Mouse (Mus musculus) liver, postnatal 0 days (tissue): Measurements from ENCODE around the gene Themis2. TPM values are rescaled to one million over a fixed set of nuclear protein-coding genes. Genes with fewer than 3 reads are reported as not detected.

Source experiments
- ATAC-seq: fragments of 200-750 bp; cut with Nextera tagmentation; 2 replicates; pipeline ENCODE4 v1.8.0; 2017; ENCODE audit warnings: mild to moderate bottlenecking, moderate library complexity
- DNase-seq: peaks from one replicate; pipeline ENCODE4 v3.0.0-alpha.2; 2016
- H3K27ac ChIP-seq: fragments of 300-500 bp; sonication (generic); 2 replicates; pipeline ENCODE4 v1.5.1; 2014; ENCODE audit warnings: antibody characterized with exemption, moderate library complexity, mild to moderate bottlenecking, low read depth
- H3K27me3 ChIP-seq: fragments of 300-500 bp; sonication (generic); 2 replicates; pipeline ENCODE4 v1.6.1; 2014; ENCODE audit warnings: low read length, control low read depth, mixed read lengths; ENCODE audit not compliant: insufficient read depth
- H3K36me3 ChIP-seq: fragments of 300-500 bp; sonication (generic); replicated peaks from 2 replicates; pipeline ENCODE4 v1.6.1; 2014; ENCODE audit warnings: mild to moderate bottlenecking, control low read depth, low read length, moderate library complexity, mixed read lengths; ENCODE audit not compliant: insufficient read depth
- H3K4me1 ChIP-seq: fragments of 300-500 bp; sonication (generic); 2 replicates; pipeline ENCODE4 v1.6.1; 2014; ENCODE audit warnings: antibody characterized with exemption, mild to moderate bottlenecking, control low read depth; ENCODE audit not compliant: insufficient read depth
- H3K4me2 ChIP-seq: fragments of 300-500 bp; sonication (generic); 2 replicates; pipeline ENCODE4 v1.6.1; 2014; ENCODE audit warnings: low read depth, mild to moderate bottlenecking, low read length, moderate library complexity, mixed read lengths
- H3K4me3 ChIP-seq: fragments of 300-500 bp; sonication (generic); 2 replicates; pipeline ENCODE4 v1.5.1; 2014; ENCODE audit warnings: low read depth, low read length
- H3K9ac ChIP-seq: fragments of 300-500 bp; sonication (generic); replicated peaks from 2 replicates; pipeline ENCODE4 v1.6.1; 2014; ENCODE audit warnings: mild to moderate bottlenecking, moderate library complexity
- H3K9me3 ChIP-seq: fragments of 300-500 bp; sonication (generic); 2 replicates; pipeline ENCODE4 v1.6.1; 2016; ENCODE audit warnings: mild to moderate bottlenecking, control low read depth, low read length, mixed read lengths
- CTCF ChIP-seq: sonication (generic); IDR thresholded peaks from 2 replicates; pipeline ENCODE4 v1.5.1; 2016; ENCODE audit warnings: antibody characterized with exemption, low read depth
- EP300 ChIP-seq: IDR thresholded peaks from 2 replicates; pipeline ENCODE4 v1.6.1; 2016; ENCODE audit warnings: antibody characterized with exemption, low read depth, mild to moderate bottlenecking
- WGBS: fragments of 180-500 bp; shearing (Covaris S2); extraction: QIAGEN DNeasy Blood & Tissue Kit; methylation state at CpG from one replicate; pipeline ENCODE4 v1.1.7; 2014; ENCODE audit not compliant: insufficient replicate concordance; 5-methylcytosine and 5-hydroxymethylcytosine counted together
- polyA plus RNA-seq: library from polyadenylated mRNA; unstranded; fragments of >200 nt; fragmentation: Nextera tagmentation; extraction: Ambion mirVana; gene quantifications from 2 replicates; pipeline ENCODE4 v1.2.1, GENCODE M21; 2015

Themis2 gene
- polyA plus RNA-seq, 1 experiment from 2014 or later = 3.1 TPM

- Histone ChIP-seq H3K27me3 (peaks cover 9% of the 10 kb centered on the region), H3K4me3 (no peak overlapping the region), H3K4me2 (no peak overlapping the region), H3K4me1 (no peaks in the 10 kb centered on the region), H3K9ac (no peak overlapping the region), H3K9me3 (no peaks in the 10 kb centered on the region), H3K27ac (no peak overlapping the region), H3K36me3 (no peaks in the 10 kb centered on the region)
- WGBS = 50% methylated on average over 6 of the region's 6 CpGs
- TF ChIP-seq CTCF = no peak
- TF ChIP-seq EP300 = no peak
- DNase-seq = no peak
- no peak for ATAC-seq
These were observed 43.2 kb downstream of the Themis2 start for GRCm38 (mm10) chr4:132752992-132753391.

GRCm38 (mm10) chr4:132749258-132749982 lies 46.8 kb downstream of the Themis2 start:
- Histone ChIP-seq H3K4me1 (peaks cover 5% of the 10 kb centered on the region; the same call in 1 of the 2 replicates), H3K4me3 (no peak overlapping the region), H3K9ac (no peak overlapping the region), H3K4me2 (no peak overlapping the region), H3K9me3 (no peaks in the 10 kb centered on the region), H3K27ac (no peak overlapping the region), H3K27me3 (no peaks in the 10 kb centered on the region), H3K36me3 (no peaks in the 10 kb centered on the region)
- no peak for TF ChIP-seq CTCF
- no peak for TF ChIP-seq EP300
- ATAC-seq (no peak), DNase-seq (no peak)
- 72% methylated on average over 6 of the region's 6 CpGs for WGBS

- H3K27me3 ChIP-seq = no peaks in the 10 kb centered on the region
- 77% methylated on average over 4 of the region's 4 CpGs for WGBS
- H3K4me2 ChIP-seq = no peak overlapping the region
- H3K9ac ChIP-seq = no peak overlapping the region
- peaks cover 5% of the 10 kb centered on the region; the same call in 1 of the 2 replicates for H3K4me1 ChIP-seq
- no peaks in the 10 kb centered on the region for H3K36me3 ChIP-seq
- TF ChIP-seq CTCF (no peak), EP300 (no peak)
- no peaks in the 10 kb centered on the region for H3K9me3 ChIP-seq
- ATAC-seq = 0 out of 2 replicates have a peak, but pooled peaks have one; percentile 13
- no peak overlapping the region for H3K4me3 ChIP-seq
- DNase-seq = no peak
- no peak overlapping the region for H3K27ac ChIP-seq
These were observed 47.4 kb downstream of the Themis2 start for GRCm38 (mm10) chr4:132748778-132749177.

GRCm38 (mm10) chr4:132747664-132748259 lies 48.4 kb downstream of the Themis2 start:
- H3K9me3 ChIP-seq = no peaks in the 10 kb centered on the region
- TF ChIP-seq EP300 (no peak), CTCF (no peak)
- H3K4me1 ChIP-seq = peaks cover 5% of the 10 kb centered on the region; the same call in 1 of the 2 replicates
- peak overlapping the region; percentile 71 for H3K27ac ChIP-seq
- peak overlapping the region; percentile 50 for H3K4me2 ChIP-seq
- H3K4me3 ChIP-seq = peak overlapping the region; percentile 13
- ATAC-seq (peak; percentile 83), DNase-seq (peak; percentile 57)
- WGBS = 13% methylated on average over 9 of the region's 9 CpGs
- no peaks in the 10 kb centered on the region for H3K27me3 ChIP-seq
- H3K9ac ChIP-seq = 0 out of 2 replicates have a peak overlapping the region, but pooled peaks have one; percentile 5
- H3K36me3 ChIP-seq = no peaks in the 10 kb centered on the region

- Histone ChIP-seq H3K4me1 (peaks cover 5% of the 10 kb centered on the region; the same call in 1 of the 2 replicates), H3K9me3 (no peaks in the 10 kb centered on the region), H3K4me2 (peak overlapping the region; percentile 50), H3K27ac (peak overlapping the region; percentile 71), H3K9ac (no peak overlapping the region), H3K36me3 (no peaks in the 10 kb centered on the region), H3K4me3 (0 out of 2 replicates have a peak overlapping the region, but pooled peaks have one; percentile 13), H3K27me3 (no peaks in the 10 kb centered on the region)
- no peak for TF ChIP-seq CTCF
- no peak for TF ChIP-seq EP300
- 68% methylated on average over 9 of the region's 9 CpGs for WGBS
- DNase-seq = no peak
- no peak; the same call in 1 of the 2 replicates for ATAC-seq
These were observed 49.2 kb downstream of the Themis2 start for GRCm38 (mm10) chr4:132746911-132747517.
